Mouse (Mus musculus) brain, embryonic 18.5 days (tissue): ENCODE measurements at regions not wholly inside any gene's neighbourhood (a gene's known extent, or its start where the extent isn't known, plus 50 kb on each side); places are given as distances from the start of the nearest gene placed in this dataset.
A peak's percentile ranks its signal among the peaks of the same experiment; 100 is the strongest.
"Not testable (repeated sequence)": the region's sequence is repeated elsewhere in the genome, so short reads cannot be mapped to it uniquely, and the experiment has no call there.

Source experiments
- DNase-seq: peaks from one replicate; pipeline ENCODE4 v3.0.0-alpha.2; 2012; ENCODE audit warnings: low read depth, low spot score

DNA sequence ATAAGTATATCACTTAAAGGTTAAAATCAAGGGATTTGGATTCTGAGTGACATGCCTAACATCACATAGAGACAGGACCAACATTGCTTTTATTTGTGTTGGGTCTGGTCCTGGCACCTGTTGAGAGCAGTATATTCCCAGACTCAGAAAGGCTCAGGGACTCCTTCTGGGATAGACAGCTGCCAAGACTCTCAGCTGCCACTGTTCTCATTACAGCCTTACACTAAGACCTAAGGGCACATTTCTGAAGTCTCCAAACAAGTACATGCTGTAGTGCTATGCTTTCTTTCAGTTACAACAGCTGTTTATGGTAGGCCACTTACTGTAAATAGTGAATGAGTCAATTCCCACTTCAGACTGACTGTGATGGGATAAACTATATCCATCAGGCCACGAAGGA is 77.7 kb upstream of the Fam13a start:
- no peak for DNase-seq

DNA sequence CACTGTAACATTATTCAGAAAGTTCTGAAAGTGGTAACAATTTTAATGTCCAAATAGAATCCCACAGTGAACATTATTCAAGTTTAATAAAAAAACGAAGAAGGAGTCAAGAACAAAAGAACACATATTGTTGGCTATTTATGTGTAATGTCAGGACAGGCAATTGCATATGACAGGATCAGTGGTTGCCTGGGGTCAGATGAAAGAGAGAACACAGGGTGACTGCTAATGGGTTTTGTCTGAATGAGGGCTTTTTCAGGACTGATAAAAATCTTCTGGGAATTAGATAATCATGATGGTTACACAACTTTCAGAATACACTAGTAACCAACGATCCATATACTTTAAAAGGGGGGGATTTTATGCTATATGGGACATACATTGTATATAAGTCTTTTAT is 79.6 kb upstream of the Fam13a start:
- no peak for DNase-seq

DNA sequence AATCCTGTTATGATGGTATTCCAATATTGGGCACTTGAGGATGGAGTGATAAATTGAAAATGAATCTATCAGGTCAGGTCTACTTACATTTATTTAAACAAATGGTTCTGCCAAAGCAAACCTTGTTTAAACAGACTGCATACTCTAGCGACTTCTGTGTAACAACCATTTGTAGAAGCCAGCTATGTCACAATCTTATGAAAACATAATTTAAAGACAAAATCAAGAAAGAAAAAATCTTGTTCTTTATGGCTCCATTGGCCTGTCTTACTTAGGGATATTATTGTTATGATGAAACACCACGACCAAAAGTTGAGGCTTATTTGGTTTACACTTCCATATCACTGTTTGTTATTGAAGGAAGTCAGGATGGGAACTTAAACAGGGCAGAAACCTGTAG is 80.1 kb upstream of the Fam13a start:
- DNase-seq, result no peak

DNA sequence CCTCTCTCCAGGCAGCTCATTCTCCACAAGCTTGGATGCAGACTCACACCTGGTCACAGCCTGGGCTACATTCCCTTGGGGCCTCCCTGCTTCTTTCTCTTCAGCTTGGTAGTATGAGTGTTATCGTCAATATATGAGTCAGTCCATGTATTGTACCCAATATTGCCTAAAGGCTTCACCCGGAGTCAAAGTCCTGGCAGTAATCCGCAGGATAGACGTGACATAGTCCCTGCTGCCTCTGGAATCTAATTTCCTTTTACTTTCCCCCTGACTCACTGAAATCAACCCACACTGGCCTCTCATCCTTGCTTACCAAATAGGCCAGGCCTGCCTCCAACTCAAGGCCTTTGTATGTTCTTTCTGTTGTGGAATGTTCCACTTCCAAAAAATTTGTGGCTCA is 83.8 kb upstream of the Fam13a start:
- no peak for DNase-seq

DNA sequence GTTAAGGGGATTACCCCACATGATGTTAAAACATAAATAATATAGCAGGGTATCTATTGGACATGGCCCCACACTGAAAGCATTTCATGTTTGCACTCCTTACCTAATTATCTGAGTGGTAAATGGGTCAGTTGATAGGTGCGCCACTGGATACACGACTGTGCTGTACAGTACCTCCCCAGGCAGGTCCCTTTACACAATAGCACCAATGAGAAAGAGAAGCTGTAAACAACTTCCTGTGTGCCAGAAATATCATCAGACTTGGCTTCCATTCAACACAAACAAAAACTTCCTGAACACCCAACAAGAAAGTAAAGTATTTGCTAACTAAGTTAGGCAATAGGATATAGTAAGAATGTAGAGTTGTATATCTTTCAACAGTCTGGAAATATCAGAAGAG is 76.3 kb upstream of the Tigd2 start:
- no peak for DNase-seq

DNA sequence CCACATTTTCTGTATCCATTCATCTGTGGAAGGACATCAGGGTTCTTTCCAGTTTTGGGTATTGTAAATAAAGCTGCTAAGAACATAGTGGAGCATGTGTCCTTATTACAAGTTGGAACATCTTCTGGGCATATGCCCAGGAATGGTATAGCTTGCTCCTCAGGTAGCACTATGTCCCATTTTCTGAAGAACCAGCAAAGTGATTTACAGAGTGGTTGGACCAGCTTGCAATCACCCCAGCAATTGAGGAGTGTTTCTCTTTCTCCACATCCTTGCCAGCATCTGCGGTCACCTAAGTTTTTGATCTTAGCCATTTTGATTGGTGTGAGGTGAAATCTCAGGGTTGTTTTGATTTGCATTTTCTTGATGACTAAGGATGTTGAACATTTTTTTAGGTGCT is 74.9 kb upstream of the Tigd2 start:
- DNase-seq, result not testable (repeated sequence)

DNA sequence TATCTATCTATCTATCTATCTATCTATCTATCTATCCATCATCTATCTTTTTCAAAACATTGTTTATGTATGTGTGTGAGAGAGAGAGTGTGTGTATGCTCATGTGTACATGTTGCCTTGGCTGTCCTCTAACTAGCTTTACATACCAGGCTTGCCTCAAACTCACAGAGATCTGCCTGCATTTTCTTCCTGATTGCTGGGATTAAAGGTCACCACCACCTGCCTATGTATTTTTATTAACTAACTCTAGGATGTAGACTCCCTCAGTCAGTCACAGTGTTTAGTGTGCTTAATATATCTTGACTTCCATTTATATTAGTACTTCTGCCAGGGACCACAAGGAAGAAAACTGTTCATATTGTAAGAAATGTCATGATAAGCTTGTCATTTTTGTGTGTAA is 69.0 kb upstream of the Tigd2 start:
- no peak for DNase-seq

DNA sequence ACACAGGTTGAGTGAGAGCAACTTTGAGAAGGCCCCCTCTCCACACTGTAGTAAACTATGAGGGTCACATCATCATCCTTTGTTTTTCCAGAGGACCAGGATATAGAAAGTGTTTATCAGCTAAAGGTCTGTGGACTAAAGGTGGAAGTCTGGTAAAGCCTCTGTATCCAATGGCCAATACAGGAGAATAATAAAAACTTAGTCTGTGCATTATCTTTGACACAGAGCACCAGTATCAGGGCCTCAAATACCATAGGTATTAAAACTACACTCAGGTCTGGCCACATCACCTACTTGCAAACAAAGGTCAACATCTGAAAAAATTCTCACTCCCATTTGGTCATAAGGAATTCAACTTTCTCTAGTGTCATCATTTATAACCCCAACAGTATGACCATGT is 66.6 kb upstream of the Tigd2 start:
- no peak for DNase-seq

DNA sequence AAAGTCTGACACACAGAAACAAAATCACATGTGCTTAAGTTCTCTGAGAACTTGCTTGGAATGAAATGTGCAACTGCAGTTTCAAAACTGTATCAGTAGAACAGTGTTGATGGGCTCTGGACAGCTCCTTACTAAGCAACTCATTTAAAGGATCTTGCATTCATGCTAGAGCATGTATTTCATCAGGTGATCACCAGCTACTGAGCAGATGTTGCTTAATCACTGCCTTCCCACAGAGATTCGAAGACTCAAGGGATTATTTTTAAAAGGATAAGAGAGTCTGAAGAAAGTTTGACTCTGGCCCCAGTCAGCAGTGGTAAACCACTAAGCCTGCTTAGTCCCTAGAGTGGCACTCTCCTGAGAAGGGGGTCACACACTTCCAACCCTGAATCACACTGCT is 61.2 kb upstream of the Tigd2 start:
- DNase-seq, result no peak

DNA sequence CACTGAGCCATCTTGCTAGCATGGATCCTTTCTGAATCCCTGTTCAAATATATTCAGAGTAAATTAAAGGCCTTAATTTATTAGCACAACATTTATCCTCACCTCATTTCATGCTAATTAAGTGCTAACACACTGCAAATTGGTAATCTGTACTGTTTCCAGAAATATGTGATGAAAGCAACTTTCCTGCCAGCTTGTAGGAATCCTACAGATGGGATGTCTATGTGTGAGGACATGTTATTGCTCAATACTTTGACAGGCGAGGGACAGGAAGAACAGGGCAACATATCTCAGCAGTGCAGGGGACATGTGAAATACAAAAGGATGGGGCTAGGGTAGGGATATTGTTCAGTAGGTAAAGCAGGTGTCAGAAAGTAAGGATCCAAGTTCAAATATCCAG is 53.0 kb upstream of the Tigd2 start:
- DNase-seq, result peak; percentile 14
